Mouse (Mus musculus) heart, embryonic 10.5 days (tissue): ENCODE measurements around the gene St3gal5. TPM values are rescaled to one million over a fixed set of nuclear protein-coding genes. Genes with fewer than 3 reads are reported as not detected.

Source experiments
- DNase-seq: peaks from one replicate; pipeline ENCODE4 v3.0.0-alpha.2; 2017; ENCODE audit warnings: low spot score
- H3K27ac ChIP-seq: fragments of 300-500 bp; sonication (generic); 2 replicates; pipeline ENCODE4 v1.5.1; 2016; ENCODE audit warnings: mild to moderate bottlenecking
- H3K27me3 ChIP-seq: fragments of 300-500 bp; sonication (generic); 2 replicates; pipeline ENCODE4 v1.6.1; 2016; ENCODE audit warnings: mild to moderate bottlenecking; ENCODE audit not compliant: poor library complexity, insufficient read depth, severe bottlenecking
- H3K36me3 ChIP-seq: fragments of 300-500 bp; sonication (generic); 2 replicates; pipeline ENCODE4 v1.6.1; 2016; ENCODE audit warnings: mild to moderate bottlenecking, moderate library complexity
- H3K4me1 ChIP-seq: fragments of 300-500 bp; sonication (generic); 2 replicates; pipeline ENCODE4 v1.6.1; 2016; ENCODE audit warnings: mild to moderate bottlenecking
- H3K4me3 ChIP-seq: fragments of 300-500 bp; sonication (generic); 2 replicates; pipeline ENCODE4 v1.5.1; 2016; ENCODE audit warnings: mild to moderate bottlenecking, moderate library complexity
- H3K9me3 ChIP-seq: fragments of 300-500 bp; sonication (generic); 2 replicates; pipeline ENCODE4 v1.6.1; 2016; ENCODE audit warnings: mild to moderate bottlenecking, moderate library complexity
- WGBS: fragments of 180-500 bp; shearing (Covaris S2); methylation state at CpG from one replicate; pipeline ENCODE4 v1.1.7; 2016; 5-methylcytosine and 5-hydroxymethylcytosine counted together
- polyA plus RNA-seq: library from polyadenylated mRNA; unstranded; fragments of >200 nt; fragmentation: Nextera tagmentation; extraction: Ambion mirVana; gene quantifications from 2 replicates; pipeline ENCODE4 v1.2.1, GENCODE M21; 2016

The St3gal5 gene
- polyA plus RNA-seq, 1 experiment from 2014 or later = 64.1 TPM

DNA sequence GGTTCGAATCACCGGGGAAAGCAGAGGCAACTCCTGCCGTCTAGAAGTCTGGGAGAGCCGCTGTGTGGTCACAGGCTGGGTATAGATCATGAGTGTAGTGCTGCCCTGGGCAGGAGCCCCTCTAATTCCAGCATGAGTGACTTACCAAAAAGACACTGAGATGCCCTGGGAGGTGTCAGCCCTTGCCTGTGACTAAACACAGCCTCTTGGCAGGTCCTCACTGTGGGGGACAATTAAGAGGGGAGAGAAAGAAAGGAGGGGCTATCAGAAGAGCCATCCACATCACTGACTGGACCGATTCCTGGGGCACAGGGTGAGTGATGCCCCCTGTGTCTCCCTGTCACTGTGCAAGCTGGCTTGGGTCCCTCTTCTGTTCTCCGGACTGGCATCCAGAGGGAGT is 89.4 kb downstream of the St3gal5 start:
- H3K9me3 ChIP-seq = no peaks in the 10 kb centered on the region
- 0 out of 2 replicates have a peak overlapping the region, but pooled peaks have one; percentile 19 for H3K27ac ChIP-seq
- no peaks in the 10 kb centered on the region for H3K36me3 ChIP-seq
- no peak overlapping the region for H3K4me3 ChIP-seq
- H3K27me3 ChIP-seq = peaks cover 18% of the 10 kb centered on the region
- DNase-seq = no peak
- WGBS = 77% methylated on average over 6 of the region's 6 CpGs
- H3K4me1 ChIP-seq = peaks cover 27% of the 10 kb centered on the region

DNA sequence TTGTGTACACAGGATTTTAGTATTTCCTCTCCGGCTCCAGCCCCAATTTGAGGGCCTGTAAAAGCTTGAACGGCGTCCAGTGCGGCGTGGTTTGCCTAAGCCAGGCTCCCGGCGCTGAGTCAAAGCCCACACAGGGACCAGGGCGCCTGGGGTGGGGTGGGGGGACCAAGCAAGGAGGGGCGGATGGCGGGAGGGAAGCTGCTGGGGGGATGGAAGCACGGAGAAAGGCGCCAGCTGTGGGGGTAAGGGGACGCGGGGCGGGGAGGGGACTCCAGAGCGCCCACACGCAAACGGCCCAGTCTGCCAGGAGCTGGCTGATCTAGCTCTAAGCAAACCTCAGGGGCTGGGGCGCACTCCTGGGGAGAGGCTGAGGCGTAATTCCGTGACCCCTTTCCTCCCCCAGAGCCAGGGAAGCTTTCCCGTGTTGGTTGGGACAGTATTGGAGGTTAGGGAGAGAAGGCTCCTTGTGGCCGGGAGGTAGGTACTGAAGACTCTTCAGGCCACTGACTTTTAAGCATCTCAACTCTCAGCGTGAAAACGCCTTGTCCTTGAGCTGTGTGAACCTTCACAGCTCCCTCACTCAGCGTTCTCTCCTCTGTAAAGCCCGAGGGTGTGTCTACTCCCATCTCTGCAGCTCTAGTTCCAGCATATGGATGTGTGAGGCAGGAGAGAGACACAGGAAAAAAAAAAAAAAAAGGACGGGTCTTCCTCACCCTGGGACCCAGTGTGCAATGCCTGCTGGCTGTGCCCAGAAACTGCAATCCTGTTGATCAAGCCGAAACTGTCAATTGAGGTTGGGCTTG is 91.9 kb downstream of the St3gal5 start:
- 2% methylated on average over 29 of the region's 29 CpGs for WGBS
- H3K27ac ChIP-seq = peak overlapping the region; percentile 88
- H3K36me3 ChIP-seq = no peaks in the 10 kb centered on the region
- DNase-seq = no peak
- peaks cover 22% of the 10 kb centered on the region for H3K27me3 ChIP-seq
- no peaks in the 10 kb centered on the region for H3K9me3 ChIP-seq
- H3K4me3 ChIP-seq = peak overlapping the region; percentile 55
- H3K4me1 ChIP-seq = peaks cover 27% of the 10 kb centered on the region

DNA sequence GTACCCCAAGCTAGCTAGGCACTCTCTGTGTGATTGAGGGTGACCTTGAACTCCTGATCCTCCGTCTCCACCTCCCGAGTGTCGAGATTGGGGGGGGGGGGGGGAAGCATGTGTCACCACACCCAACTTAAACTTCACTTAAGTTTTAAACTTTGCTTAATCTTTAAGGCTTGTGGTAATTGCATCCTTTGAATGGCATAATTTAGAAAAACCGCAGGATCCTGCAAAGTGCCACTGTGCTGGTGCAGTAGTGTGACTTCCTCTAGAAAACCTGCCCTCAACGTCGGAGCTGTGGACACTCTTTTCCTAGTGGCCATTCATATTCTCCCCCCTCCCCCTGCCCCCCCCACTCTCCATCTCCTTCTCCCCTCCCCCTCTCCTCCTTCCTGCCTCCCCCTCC is 92.7 kb downstream of the St3gal5 start:
- DNase-seq = no peak
- no peaks in the 10 kb centered on the region for H3K36me3 ChIP-seq
- 28% methylated on average over 6 of the region's 6 CpGs for WGBS

DNA sequence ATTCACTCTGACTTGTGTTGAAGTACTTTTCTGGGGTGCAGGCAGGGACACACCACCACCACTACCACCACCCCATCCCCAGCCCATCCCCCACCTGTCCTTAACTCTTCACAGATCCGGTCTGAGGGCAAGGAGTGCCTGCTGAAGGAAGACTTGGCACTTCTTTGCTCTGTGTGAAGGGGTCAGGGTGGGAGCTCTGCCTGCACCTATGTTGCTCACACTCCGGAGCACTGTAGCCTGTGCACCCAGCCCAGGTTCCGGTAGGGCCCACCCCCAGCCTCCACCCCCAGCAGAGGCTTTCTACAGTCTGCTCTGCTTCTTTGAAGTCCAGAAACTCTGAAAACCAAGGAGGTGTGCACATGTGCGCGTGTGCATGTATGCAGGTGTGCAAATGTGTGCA is 93.2 kb downstream of the St3gal5 start:
- H3K27me3 ChIP-seq = peaks cover 22% of the 10 kb centered on the region
- no peaks in the 10 kb centered on the region for H3K36me3 ChIP-seq
- 60% methylated on average over 5 of the region's 5 CpGs for WGBS
- H3K27ac ChIP-seq = 0 out of 2 replicates have a peak overlapping the region, but pooled peaks have one; percentile 88
- DNase-seq = no peak
- H3K9me3 ChIP-seq = no peaks in the 10 kb centered on the region
- peaks cover 27% of the 10 kb centered on the region for H3K4me1 ChIP-seq
- no peak overlapping the region for H3K4me3 ChIP-seq

More for the DNA sequence above, 92.7 kb downstream of the St3gal5 start:
- peaks cover 22% of the 10 kb centered on the region for H3K27me3 ChIP-seq
- no peaks in the 10 kb centered on the region for H3K9me3 ChIP-seq
- peaks cover 27% of the 10 kb centered on the region for H3K4me1 ChIP-seq
- H3K4me3 ChIP-seq = no peak overlapping the region
- peak overlapping the region; percentile 88; the same call in 1 of the 2 replicates for H3K27ac ChIP-seq

DNA sequence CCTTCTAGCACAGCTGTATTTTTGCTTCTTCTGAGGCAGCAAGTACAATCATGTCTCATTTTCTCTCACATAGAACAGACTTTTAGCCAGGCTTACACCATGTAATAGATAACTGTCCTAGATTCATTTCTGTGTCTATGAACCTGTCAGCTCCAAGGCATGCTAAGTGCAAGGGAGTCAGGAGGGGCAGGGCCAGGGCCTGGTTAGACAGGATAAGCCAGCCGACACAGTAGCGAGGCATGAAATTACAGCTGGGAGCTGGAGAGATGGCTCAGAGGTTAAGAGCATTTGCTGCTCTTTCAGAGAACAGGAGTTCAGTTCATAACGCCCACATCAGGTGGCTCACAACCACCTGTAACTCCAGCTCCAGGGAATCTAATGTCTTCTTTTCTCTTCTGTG is 99.3 kb downstream of the St3gal5 start:
- Histone ChIP-seq H3K36me3 (no peaks in the 10 kb centered on the region), H3K9me3 (no peaks in the 10 kb centered on the region), H3K27ac (no peak overlapping the region), H3K4me3 (no peak overlapping the region), H3K27me3 (0 out of 2 replicates have a peak, but pooled peaks cover 4% of the 10 kb centered on the region), H3K4me1 (peaks cover 25% of the 10 kb centered on the region)
- 76% methylated on average over 3 of the region's 3 CpGs for WGBS
- no peak for DNase-seq

DNA sequence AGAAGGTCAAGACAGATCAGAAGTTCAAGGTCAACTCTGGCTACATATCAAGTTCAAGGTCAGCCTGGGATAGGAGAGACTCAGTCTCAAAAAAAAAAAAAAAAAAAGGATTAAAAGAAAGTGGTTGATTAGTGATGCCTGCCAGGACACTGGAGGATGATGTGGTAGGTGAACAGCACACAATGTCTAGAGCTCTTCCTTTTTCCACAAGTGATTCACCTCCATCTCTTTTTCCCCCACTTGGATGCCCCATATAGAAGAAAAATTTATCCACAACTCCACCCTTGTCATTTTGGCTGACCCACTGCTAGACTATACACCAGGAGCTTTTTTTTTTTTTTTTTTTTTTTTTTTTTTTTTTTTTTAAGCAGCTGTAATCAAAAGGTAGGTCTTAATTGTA is 100.1 kb downstream of the St3gal5 start:
- Histone ChIP-seq H3K27me3 (0 out of 2 replicates have a peak, but pooled peaks cover under 1% of the 10 kb centered on the region), H3K4me3 (no peak overlapping the region), H3K36me3 (no peaks in the 10 kb centered on the region), H3K9me3 (no peaks in the 10 kb centered on the region), H3K4me1 (peaks cover 28% of the 10 kb centered on the region), H3K27ac (no peak overlapping the region)
- no peak for DNase-seq

DNA sequence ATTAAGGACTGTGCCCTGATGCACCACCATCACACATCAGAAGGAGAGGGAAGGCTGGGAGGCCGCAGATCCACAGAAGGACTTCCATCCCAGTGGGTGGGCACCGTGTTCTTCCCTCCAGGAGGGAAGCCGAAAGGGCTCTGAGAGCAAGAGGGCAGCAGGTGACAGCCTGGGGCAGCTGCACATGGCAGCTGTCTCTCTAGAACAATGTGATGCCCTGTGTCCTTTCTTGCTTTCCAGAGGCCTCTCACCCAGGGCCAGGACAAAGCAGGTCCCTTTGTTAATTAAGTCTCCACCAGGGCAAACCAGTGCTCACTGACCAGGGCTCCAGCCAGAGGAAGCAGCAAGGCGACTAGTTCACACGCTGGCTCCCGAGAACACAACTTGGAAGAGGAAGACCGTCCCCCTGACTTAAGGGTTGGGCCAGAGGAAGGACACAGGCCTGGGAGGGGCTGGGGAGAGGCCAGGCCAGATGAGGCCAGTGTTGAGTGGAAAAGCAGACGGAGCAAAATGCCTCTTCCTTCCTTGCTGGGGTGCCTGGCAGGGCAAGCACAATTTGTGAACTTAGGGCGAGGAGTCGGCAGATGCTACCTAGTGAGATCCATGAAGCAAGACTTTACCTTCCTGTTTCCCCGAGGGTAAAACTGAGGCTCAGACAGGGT is 103.3 kb downstream of the St3gal5 start:
- Histone ChIP-seq H3K36me3 (peaks cover 7% of the 10 kb centered on the region; the same call in 1 of the 2 replicates), H3K27ac (peak overlapping the region; percentile 75), H3K9me3 (no peaks in the 10 kb centered on the region), H3K4me1 (peaks cover 39% of the 10 kb centered on the region), H3K4me3 (no peak overlapping the region), H3K27me3 (no peaks in the 10 kb centered on the region)
- WGBS = 54% methylated on average over 11 of the region's 11 CpGs
- DNase-seq = no peak

DNA sequence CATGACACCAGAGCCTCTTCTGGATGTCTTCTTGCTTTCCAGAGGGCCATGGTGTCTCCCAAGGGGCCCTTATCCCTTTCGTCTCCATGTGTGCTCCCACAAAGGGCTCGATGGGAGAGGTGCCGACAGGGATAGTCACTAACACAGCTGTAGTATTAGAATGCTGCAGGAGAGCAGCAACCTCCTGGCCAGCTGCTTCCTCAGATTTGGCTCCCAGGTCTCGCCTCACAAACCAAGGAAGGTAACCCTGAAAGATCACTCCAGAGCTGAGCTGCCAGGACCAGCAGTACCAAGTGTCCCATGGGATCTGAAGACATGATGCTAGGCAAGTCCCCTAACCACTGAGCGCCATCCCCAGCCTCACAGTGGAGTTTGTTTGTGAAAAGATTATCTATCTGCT is 105.3 kb downstream of the St3gal5 start:
- Histone ChIP-seq H3K9me3 (no peaks in the 10 kb centered on the region), H3K27me3 (peaks cover under 1% of the 10 kb centered on the region; the same call in 1 of the 2 replicates), H3K4me1 (peaks cover 42% of the 10 kb centered on the region), H3K4me3 (no peak overlapping the region), H3K27ac (no peak overlapping the region), H3K36me3 (peaks cover 21% of the 10 kb centered on the region)
- no peak for DNase-seq
- WGBS = 51% methylated on average over 5 of the region's 5 CpGs

DNA sequence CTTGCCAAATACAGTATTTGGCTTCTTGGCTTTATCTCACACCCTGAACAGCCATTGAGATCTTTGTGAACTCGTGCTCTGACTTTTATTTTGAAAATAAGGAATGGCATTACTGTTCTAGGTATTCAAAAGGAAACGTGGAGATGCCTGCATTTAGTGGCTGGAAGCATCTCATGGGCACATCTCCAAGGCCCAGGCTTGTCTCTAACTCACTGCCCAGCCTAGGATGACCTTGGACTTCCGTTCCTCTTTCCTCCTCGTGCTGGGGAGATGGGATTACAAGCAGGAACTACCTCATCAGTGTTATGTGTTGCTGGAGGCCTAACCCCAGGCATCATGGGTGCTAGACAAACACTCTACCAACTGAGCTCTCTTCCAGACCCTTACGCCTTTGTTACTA is 105.9 kb downstream of the St3gal5 start:
- 56% methylated on average over 5 of the region's 5 CpGs for WGBS
- Histone ChIP-seq H3K9me3 (no peaks in the 10 kb centered on the region), H3K4me3 (no peak overlapping the region), H3K4me1 (peaks cover 45% of the 10 kb centered on the region), H3K27ac (0 out of 2 replicates have a peak overlapping the region, but pooled peaks have one; percentile 38), H3K36me3 (peaks cover 26% of the 10 kb centered on the region), H3K27me3 (peaks cover 3% of the 10 kb centered on the region; the same call in 1 of the 2 replicates)
- DNase-seq = no peak

Other genes with a start within 250 kb of the St3gal5 start
- gene Ptcd3, start 188.8 kb upstream of the St3gal5 start, polyA plus RNA-seq = 140 and 141 TPM in 2 replicates
- 37.8 and 40.0 TPM in 2 replicates for gene Polr1a, start 188.5 kb upstream of the St3gal5 start, polyA plus RNA-seq
- gene Atoh8, start 138.0 kb downstream of the St3gal5 start, polyA plus RNA-seq = 10.9 and 15.7 TPM in 2 replicates
- 0.12 and 0.30 TPM in 2 replicates for gene Sftpb, start 207.0 kb downstream of the St3gal5 start, polyA plus RNA-seq
- 43.5 and 53.9 TPM in 2 replicates for gene Usp39, start 247.6 kb downstream of the St3gal5 start, polyA plus RNA-seq
- 17.3 and 24.9 TPM in 2 replicates for gene 0610030E20Rik, start 249.7 kb downstream of the St3gal5 start, polyA plus RNA-seq